Mouse (Mus musculus) naive thymus-derived CD4-positive, alpha-beta T cell, adult 2 months (primary cell): ENCODE measurements around the gene Wbp1.

ENCODE experiments used
- DNase-seq: peaks from one replicate; pipeline ENCODE4 v3.0.0-alpha.2; 2011; ENCODE audit warnings: low read depth

Wbp1 gene

GRCm38 (mm10) chr6:83084477-83084876, 36.9 kb downstream of the Wbp1 start:
- no peak for DNase-seq

GRCm38 (mm10) chr6:83083497-83083896, 37.9 kb downstream of the Wbp1 start:
- DNase-seq: no peak

- no peak for DNase-seq
These were observed 41.1 kb downstream of the Wbp1 start for GRCm38 (mm10) chr6:83080210-83080609.

- DNase-seq: peak; percentile 100
These were observed 43.0 kb downstream of the Wbp1 start for GRCm38 (mm10) chr6:83078324-83078858.

GRCm38 (mm10) chr6:83077630-83078323, 43.6 kb downstream of the Wbp1 start, which contains the start of gene Pcgf1:
Gene Pcgf1 (plus strand): TSS chr6:83077869.
- peak; percentile 56 for DNase-seq

- peak; percentile 77 for DNase-seq
These were observed 46.4 kb downstream of the Wbp1 start for GRCm38 (mm10) chr6:83074979-83075378.

- DNase-seq: no peak
These were observed 50.1 kb downstream of the Wbp1 start for GRCm38 (mm10) chr6:83071220-83071619.

GRCm38 (mm10) chr6:83070311-83071219, 50.8 kb downstream of the Wbp1 start:
- peak; percentile 62 for DNase-seq

GRCm38 (mm10) chr6:83070247-83070310, 51.3 kb downstream of the Wbp1 start, which contains the start of gene Tlx2:
Gene Tlx2 (minus strand): TSS chr6:83070293.
- no peak for DNase-seq

- no peak for DNase-seq
These were observed 51.7 kb downstream of the Wbp1 start for GRCm38 (mm10) chr6:83069488-83070246.
